Mouse (Mus musculus) megakaryocyte, embryonic 14.5 days (primary cell): Measurements from ENCODE around the gene Dip2b.

Experiments
- FLI1 ChIP-seq: IDR thresholded peaks from 2 replicates; pipeline ENCODE4 v1.6.1; 2012; ENCODE audit warnings: low read length, inconsistent platforms, mixed read lengths
- GATA1 ChIP-seq: IDR thresholded peaks from 3 replicates; pipeline ENCODE4 v1.6.1; 2012; ENCODE audit warnings: mixed read lengths, low read length, inconsistent platforms, borderline replicate concordance

- TF ChIP-seq GATA1 (no peak), FLI1 (no peak)
Measured at GRCm38 (mm10) chr15:100126456-100127107, 88.1 kb downstream of the Dip2b start.
